Mouse (Mus musculus): Measurements from ENCODE around the gene Oas3.
"Not testable (repeated sequence)": the region's sequence is repeated elsewhere in the genome, so short reads cannot be mapped to it uniquely, and the experiment has no call there.

Gene Oas3

GRCm38 (mm10) chr5:120777478-120777877 lies at the start of gene Oas3:
Gene Oas3, minus strand, starts transcription at chr5:120777661.
- no peak for DNase-seq (ENCODE audit: low read depth)

GRCm38 (mm10) chr5:120818999-120819398 lies 41.5 kb upstream of the Oas3 start:
- DNase-seq (ENCODE audit: low read depth), result no peak

- no peak for DNase-seq (ENCODE audit: low read depth)
Observed at GRCm38 (mm10) chr5:120815949-120816348, 38.5 kb upstream of the Oas3 start.

GRCm38 (mm10) chr5:120813023-120813422 lies 35.6 kb upstream of the Oas3 start:
- no peak for DNase-seq (ENCODE audit: low read depth)

GRCm38 (mm10) chr5:120811951-120812819 lies 34.7 kb upstream of the Oas3 start, which contains the start of gene Oas1c:
Gene Oas1c, minus strand, starts transcription at chr5:120812514.
- DNase-seq (ENCODE audit: low read depth), result peak; percentile 82

- DNase-seq (ENCODE audit: low read depth), result no peak
Observed at GRCm38 (mm10) chr5:120809171-120809570, 31.7 kb upstream of the Oas3 start.

GRCm38 (mm10) chr5:120806458-120806857 lies 29.0 kb upstream of the Oas3 start:
- DNase-seq (ENCODE audit: low read depth), result peak; percentile 47

- no peak for DNase-seq (ENCODE audit: low read depth)
Observed at GRCm38 (mm10) chr5:120803596-120803995, 26.1 kb upstream of the Oas3 start.

- not testable (repeated sequence) for DNase-seq (ENCODE audit: low read depth)
Observed at GRCm38 (mm10) chr5:120798943-120799342, 21.5 kb upstream of the Oas3 start.

GRCm38 (mm10) chr5:120798147-120798546 lies 20.7 kb upstream of the Oas3 start:
- not testable (repeated sequence) for DNase-seq (ENCODE audit: low read depth)

- DNase-seq (ENCODE audit: low read depth), result not testable (repeated sequence)
Observed at GRCm38 (mm10) chr5:120795480-120796034, 18.1 kb upstream of the Oas3 start, which contains the start of gene Oas1e. Gene Oas1e, minus strand, starts transcription at chr5:120795530.

GRCm38 (mm10) chr5:120793043-120793442 lies 15.6 kb upstream of the Oas3 start:
- peak; percentile 25 for DNase-seq (ENCODE audit: low read depth)

GRCm38 (mm10) chr5:120787042-120787441 lies 9.6 kb upstream of the Oas3 start:
- no peak for DNase-seq (ENCODE audit: low read depth)

GRCm38 (mm10) chr5:120782446-120782845 lies 5.0 kb upstream of the Oas3 start:
- DNase-seq (ENCODE audit: low read depth), result no peak

- DNase-seq (ENCODE audit: low read depth), result no peak
Observed at GRCm38 (mm10) chr5:120781646-120782045, 4.2 kb upstream of the Oas3 start.

- DNase-seq (ENCODE audit: low read depth), result no peak
Observed at GRCm38 (mm10) chr5:120779922-120780321, 2.5 kb upstream of the Oas3 start.

GRCm38 (mm10) chr5:120778941-120779340 lies 1.5 kb upstream of the Oas3 start:
- no peak for DNase-seq (ENCODE audit: low read depth)

- no peak for DNase-seq (ENCODE audit: low read depth)
Observed at GRCm38 (mm10) chr5:120776801-120777200, 660 bp downstream of the Oas3 start.

- no peak for DNase-seq (ENCODE audit: low read depth)
Observed at GRCm38 (mm10) chr5:120775287-120775985, 2.0 kb downstream of the Oas3 start.

GRCm38 (mm10) chr5:120769396-120769795 lies 8.1 kb downstream of the Oas3 start:
- DNase-seq (ENCODE audit: low read depth), result no peak

GRCm38 (mm10) chr5:120765010-120765409 lies 12.5 kb downstream of the Oas3 start:
- DNase-seq (ENCODE audit: low read depth), result no peak

- DNase-seq (ENCODE audit: low read depth), result peak; percentile 14
Observed at GRCm38 (mm10) chr5:120761901-120762300, 15.6 kb downstream of the Oas3 start.

GRCm38 (mm10) chr5:120754215-120754614 lies 23.2 kb downstream of the Oas3 start:
- no peak for DNase-seq (ENCODE audit: low read depth)

Measured in c-Kit-positive CD71-positive TER-119-negative erythroid progenitor cells, embryonic 14.5 days (primary cell).